Mouse (Mus musculus): ENCODE data around the gene Usp8. TPM values are rescaled to one million over a fixed set of nuclear protein-coding genes. Genes with fewer than 3 reads are reported as not detected.

Gene Usp8
- polyA plus RNA-seq, 1 experiment from 2014 or later = 36.5 TPM

GRCm38 (mm10) chr2:126755664-126756063 lies 48.5 kb downstream of the Usp8 start:
- H3K36me3 ChIP-seq = peaks cover 90% of the 10 kb centered on the region

GRCm38 (mm10) chr2:126759351-126759750 lies 52.2 kb downstream of the Usp8 start:
- no peaks in the 10 kb centered on the region for H3K27me3 ChIP-seq
- H3K4me3 ChIP-seq = no peak overlapping the region
- H3K4me2 ChIP-seq = no peak overlapping the region
- no peak for ATAC-seq (ENCODE audit: insufficient number of reproducible peaks, insufficient read depth, low FRiP score, low TSS enrichment, low read depth)
- peaks cover 93% of the 10 kb centered on the region for H3K36me3 ChIP-seq
- no peaks in the 10 kb centered on the region for H3K9me3 ChIP-seq
- no peak overlapping the region for H3K27ac ChIP-seq
- 89% methylated on average over 7 of the region's 7 CpGs for WGBS
- H3K4me1 ChIP-seq = no peaks in the 10 kb centered on the region
- no peak overlapping the region for H3K9ac ChIP-seq

More at GRCm38 (mm10) chr2:126755664-126756063, 48.5 kb downstream of the Usp8 start:
- Histone ChIP-seq H3K9me3 (no peaks in the 10 kb centered on the region), H3K4me3 (no peak overlapping the region), H3K4me2 (no peak overlapping the region), H3K9ac (no peak overlapping the region), H3K27ac (no peak overlapping the region), H3K4me1 (no peaks in the 10 kb centered on the region), H3K27me3 (no peaks in the 10 kb centered on the region)
- no peak for ATAC-seq (ENCODE audit: insufficient number of reproducible peaks, insufficient read depth, low FRiP score, low TSS enrichment, low read depth)
- WGBS = 95% methylated on average over 6 of the region's 6 CpGs

GRCm38 (mm10) chr2:126765867-126766582 lies 58.9 kb downstream of the Usp8 start:
- ATAC-seq (ENCODE audit: insufficient number of reproducible peaks, insufficient read depth, low FRiP score, low TSS enrichment, low read depth) = no peak
- H3K4me2 ChIP-seq = no peak overlapping the region
- peaks cover 29% of the 10 kb centered on the region for H3K36me3 ChIP-seq
- H3K9me3 ChIP-seq = no peaks in the 10 kb centered on the region
- no peaks in the 10 kb centered on the region for H3K27me3 ChIP-seq
- WGBS = 49% methylated on average over 11 of the region's 11 CpGs
- peaks cover 3% of the 10 kb centered on the region; the same call in 1 of the 2 replicates for H3K4me1 ChIP-seq
- H3K9ac ChIP-seq = no peak overlapping the region
- H3K4me3 ChIP-seq = no peak overlapping the region
- H3K27ac ChIP-seq = no peak overlapping the region

GRCm38 (mm10) chr2:126767599-126767998 lies 60.5 kb downstream of the Usp8 start:
- no peak for ATAC-seq (ENCODE audit: insufficient number of reproducible peaks, insufficient read depth, low FRiP score, low TSS enrichment, low read depth)

GRCm38 (mm10) chr2:126768194-126768593 lies 61.1 kb downstream of the Usp8 start:
- peaks cover 3% of the 10 kb centered on the region; the same call in 1 of the 2 replicates for H3K4me1 ChIP-seq
- H3K4me3 ChIP-seq = no peak overlapping the region
- no peak for ATAC-seq (ENCODE audit: insufficient number of reproducible peaks, insufficient read depth, low FRiP score, low TSS enrichment, low read depth)
- 80% methylated on average over 4 of the region's 4 CpGs for WGBS
- H3K9ac ChIP-seq = no peak overlapping the region
- H3K27me3 ChIP-seq = no peaks in the 10 kb centered on the region
- no peaks in the 10 kb centered on the region for H3K9me3 ChIP-seq
- peaks cover 8% of the 10 kb centered on the region; the same call in 1 of the 2 replicates for H3K36me3 ChIP-seq
- no peak overlapping the region for H3K27ac ChIP-seq
- H3K4me2 ChIP-seq = no peak overlapping the region

More at GRCm38 (mm10) chr2:126767599-126767998, 60.5 kb downstream of the Usp8 start:
- H3K9ac ChIP-seq = no peak overlapping the region
- 95% methylated on average over 3 of the region's 3 CpGs for WGBS
- H3K4me2 ChIP-seq = no peak overlapping the region
- H3K4me3 ChIP-seq = no peak overlapping the region
- no peaks in the 10 kb centered on the region for H3K9me3 ChIP-seq
- peaks cover 3% of the 10 kb centered on the region; the same call in 1 of the 2 replicates for H3K4me1 ChIP-seq
- H3K27me3 ChIP-seq = no peaks in the 10 kb centered on the region
- no peak overlapping the region for H3K27ac ChIP-seq
- H3K36me3 ChIP-seq = peaks cover 13% of the 10 kb centered on the region

GRCm38 (mm10) chr2:126769431-126770181 lies 62.5 kb downstream of the Usp8 start:
- 65% methylated on average over 19 of the region's 19 CpGs for WGBS
- no peaks in the 10 kb centered on the region for H3K9me3 ChIP-seq
- no peak overlapping the region for H3K9ac ChIP-seq
- peaks cover 3% of the 10 kb centered on the region; the same call in 1 of the 2 replicates for H3K4me1 ChIP-seq
- no peaks in the 10 kb centered on the region for H3K27me3 ChIP-seq
- H3K36me3 ChIP-seq = no peaks in the 10 kb centered on the region
- H3K27ac ChIP-seq = no peak overlapping the region
- H3K4me3 ChIP-seq = no peak overlapping the region
- ATAC-seq (ENCODE audit: insufficient number of reproducible peaks, insufficient read depth, low FRiP score, low TSS enrichment, low read depth) = no peak
- no peak overlapping the region for H3K4me2 ChIP-seq

- H3K9me3 ChIP-seq = no peaks in the 10 kb centered on the region
- no peaks in the 10 kb centered on the region for H3K36me3 ChIP-seq
- no peak overlapping the region for H3K27ac ChIP-seq
- H3K9ac ChIP-seq = no peak overlapping the region
- no peak overlapping the region for H3K4me3 ChIP-seq
- no peak for ATAC-seq (ENCODE audit: insufficient number of reproducible peaks, insufficient read depth, low FRiP score, low TSS enrichment, low read depth)
- no peak overlapping the region for H3K4me2 ChIP-seq
- 90% methylated on average over 5 of the region's 5 CpGs for WGBS
- H3K4me1 ChIP-seq = no peaks in the 10 kb centered on the region
- H3K27me3 ChIP-seq = no peaks in the 10 kb centered on the region
These were observed 65.1 kb downstream of the Usp8 start for GRCm38 (mm10) chr2:126772217-126772616.

GRCm38 (mm10) chr2:126775951-126776350 lies 68.8 kb downstream of the Usp8 start:
- H3K4me2 ChIP-seq = no peak overlapping the region
- no peaks in the 10 kb centered on the region for H3K4me1 ChIP-seq
- no peak overlapping the region for H3K9ac ChIP-seq
- H3K36me3 ChIP-seq = no peaks in the 10 kb centered on the region
- WGBS = 71% methylated on average over 4 of the region's 4 CpGs
- no peaks in the 10 kb centered on the region for H3K9me3 ChIP-seq
- ATAC-seq (ENCODE audit: insufficient number of reproducible peaks, insufficient read depth, low FRiP score, low TSS enrichment, low read depth) = no peak
- no peak overlapping the region for H3K4me3 ChIP-seq
- H3K27ac ChIP-seq = no peak overlapping the region
- no peaks in the 10 kb centered on the region for H3K27me3 ChIP-seq

- ATAC-seq (ENCODE audit: insufficient number of reproducible peaks, insufficient read depth, low FRiP score, low TSS enrichment, low read depth) = no peak
- no peaks in the 10 kb centered on the region for H3K4me1 ChIP-seq
- H3K9ac ChIP-seq = no peak overlapping the region
- H3K36me3 ChIP-seq = no peaks in the 10 kb centered on the region
- 49% methylated on average over 1 of the region's 1 CpGs for WGBS
- H3K9me3 ChIP-seq = no peaks in the 10 kb centered on the region
- no peak overlapping the region for H3K4me3 ChIP-seq
- H3K4me2 ChIP-seq = no peak overlapping the region
- no peaks in the 10 kb centered on the region for H3K27me3 ChIP-seq
- H3K27ac ChIP-seq = no peak overlapping the region
These were observed 69.3 kb downstream of the Usp8 start for GRCm38 (mm10) chr2:126776416-126776815.

GRCm38 (mm10) chr2:126778806-126779205 lies 71.7 kb downstream of the Usp8 start:
- H3K27me3 ChIP-seq = no peaks in the 10 kb centered on the region
- H3K27ac ChIP-seq = no peak overlapping the region
- 81% methylated on average over 4 of the region's 4 CpGs for WGBS
- no peaks in the 10 kb centered on the region for H3K36me3 ChIP-seq
- no peak overlapping the region for H3K4me3 ChIP-seq
- H3K4me2 ChIP-seq = no peak overlapping the region
- no peak overlapping the region for H3K9ac ChIP-seq
- no peaks in the 10 kb centered on the region for H3K4me1 ChIP-seq
- ATAC-seq (ENCODE audit: insufficient number of reproducible peaks, insufficient read depth, low FRiP score, low TSS enrichment, low read depth) = no peak
- H3K9me3 ChIP-seq = no peaks in the 10 kb centered on the region

- Histone ChIP-seq H3K36me3 (no peaks in the 10 kb centered on the region), H3K9me3 (no peaks in the 10 kb centered on the region), H3K4me2 (no peak overlapping the region), H3K4me3 (no peak overlapping the region), H3K4me1 (no peaks in the 10 kb centered on the region), H3K9ac (no peak overlapping the region), H3K27ac (no peak overlapping the region), H3K27me3 (no peaks in the 10 kb centered on the region)
- no peak for ATAC-seq (ENCODE audit: insufficient number of reproducible peaks, insufficient read depth, low FRiP score, low TSS enrichment, low read depth)
- 93% methylated on average over 10 of the region's 10 CpGs for WGBS
These were observed 73.2 kb downstream of the Usp8 start for GRCm38 (mm10) chr2:126780286-126780685.

- no peak overlapping the region for H3K27ac ChIP-seq
- no peak overlapping the region for H3K9ac ChIP-seq
- H3K4me2 ChIP-seq = no peak overlapping the region
- no peak overlapping the region for H3K4me3 ChIP-seq
- 87% methylated on average over 1 of the region's 1 CpGs for WGBS
- ATAC-seq (ENCODE audit: insufficient number of reproducible peaks, insufficient read depth, low FRiP score, low TSS enrichment, low read depth) = no peak
- H3K9me3 ChIP-seq = no peaks in the 10 kb centered on the region
- no peaks in the 10 kb centered on the region for H3K27me3 ChIP-seq
- H3K36me3 ChIP-seq = no peaks in the 10 kb centered on the region
- no peaks in the 10 kb centered on the region for H3K4me1 ChIP-seq
These were observed 74.3 kb downstream of the Usp8 start for GRCm38 (mm10) chr2:126781478-126781877.

Data from embryonic facial prominence, embryonic 13.5 days (tissue).